8 mouse cellular contexts compared by ENCODE assay signal in genomic region chr6:119792562-119792961, GRCm38 (mm10). TPM values are rescaled to one million over a fixed set of nuclear protein-coding genes. Genes with fewer than 3 reads are reported as not detected.
DNase-seq lines count a peak whose midpoint lies in the region; ATAC-seq and TF ChIP-seq lines count a peak whose summit lies in the region.

No protein-coding gene starts in this region.

- H3K36me3 ChIP-seq in hindbrain, postnatal 0 days (ENCODE audit: insufficient read depth, low read length), result no peaks in the 10 kb centered on the region
- H3K36me3 ChIP-seq in limb, embryonic 10.5 days, result peaks cover 22% of the 10 kb centered on the region

- no peaks in the 10 kb centered on the region for H3K4me1 ChIP-seq in hindbrain, postnatal 0 days (ENCODE audit: insufficient read depth, low read length)
- H3K4me1 ChIP-seq in limb, embryonic 10.5 days, result no peaks in the 10 kb centered on the region

- no peaks in the 10 kb centered on the region for H3K27me3 ChIP-seq in hindbrain, postnatal 0 days (ENCODE audit: insufficient read depth, low read length)
- no peaks in the 10 kb centered on the region for H3K27me3 ChIP-seq in limb, embryonic 10.5 days (ENCODE audit: low read depth, poor library complexity, severe bottlenecking)

- peak; percentile 54 for ATAC-seq in activated CD4-positive, CD25-positive, alpha-beta regulatory T cell, adult 4 months
- ATAC-seq in hindbrain, postnatal 0 days, result 0 out of 2 replicates have a peak, but pooled peaks have one; percentile 38

- no peak overlapping the region for H3K9ac ChIP-seq in hindbrain, postnatal 0 days (replicated peaks; ENCODE audit: low read length)

- 35% methylated on average over 2 of the region's 2 CpGs for WGBS in hindbrain, postnatal 0 days
- WGBS in limb, embryonic 10.5 days, result 56% methylated on average over 2 of the region's 2 CpGs

- no peaks in the 10 kb centered on the region for H3K9me3 ChIP-seq in hindbrain, postnatal 0 days (ENCODE audit: low read length)
- H3K9me3 ChIP-seq in limb, embryonic 10.5 days (replicated peaks), result no peaks in the 10 kb centered on the region

- no peak overlapping the region for H3K4me3 ChIP-seq in hindbrain, postnatal 0 days (ENCODE audit: low read length)
- no peak overlapping the region for H3K4me3 ChIP-seq in limb, embryonic 10.5 days

- no peak overlapping the region for H3K27ac ChIP-seq in hindbrain, postnatal 0 days
- no peak overlapping the region for H3K27ac ChIP-seq in limb, embryonic 10.5 days

- DNase-seq in ovary, postnatal 36 days (ENCODE audit: low spot score), result peak; percentile 28
- DNase-seq in ovary, adult 18-20 months (ENCODE audit: low spot score), result no peak
- DNase-seq in cerebellum, postnatal 36 days, result peak; percentile 69 to 74
- DNase-seq in hindbrain, postnatal 0 days (ENCODE audit: low spot score), result peak; percentile 75
- DNase-seq in limb, embryonic 10.5 days (ENCODE audit: low spot score), result peak; percentile 40
- DNase-seq in retina, postnatal 1 day, result peak; percentile 72
- no peak for DNase-seq in yolk sac, embryonic 10.5 days (ENCODE audit: low spot score)

- TF ChIP-seq CTCF in hindbrain, postnatal 0 days (IDR thresholded peaks at IDR 0.05; ENCODE audit: low read depth), result peak; percentile 82

- H3K4me2 ChIP-seq in hindbrain, postnatal 0 days (ENCODE audit: low read depth, low read length), result no peak overlapping the region

RNA-seq across cellular contexts. Expression of gene Erc1, which starts 55.4 kb away (rescaled TPM):
- polyA plus RNA-seq in activated CD4-positive, CD25-positive, alpha-beta regulatory T cell, adult 4 months (2017; shearing (Covaris generic)), result 1 to 10 TPM; 4.7 to 6.6 TPM
- 72.9 and 73.6 TPM in 2 replicates for total RNA-seq in hindbrain, postnatal 0 days (2014; rRNA removed)
- polyA plus RNA-seq in hindbrain, postnatal 0 days (2015; fragmentation: Nextera tagmentation; extraction: Ambion mirVana), result 50.5 and 51.4 TPM in 2 replicates
- 23.3 and 27.7 TPM in 2 replicates for polyA plus RNA-seq in limb, embryonic 10.5 days (2016; fragmentation: Nextera tagmentation; extraction: Ambion mirVana)

Comparison
In these comparisons a context has a peak if more than half of its experiments do, and no peak if none do; other contexts are left out.
1. DNase-seq: peak in ovary, postnatal 36 days (single experiment), cerebellum, postnatal 36 days (2 of 2), hindbrain, postnatal 0 days (single experiment), limb, embryonic 10.5 days (single experiment) and retina, postnatal 1 day (single experiment); none in ovary, adult 18-20 months (single experiment) and yolk sac, embryonic 10.5 days (single experiment).